Mouse (Mus musculus): ENCODE data around the gene Adarb1. TPM values are rescaled to one million over a fixed set of nuclear protein-coding genes. Genes with fewer than 3 reads are reported as not detected.

Gene Adarb1
- polyA plus RNA-seq (2015; fragmentation: Nextera tagmentation; extraction: Ambion mirVana), result 10.7 and 12.1 TPM in 2 replicates

GRCm38 (mm10) chr10:77418138-77418537 is at the start of gene Adarb1:
TSS of gene Adarb1 (minus strand) at chr10:77418270.
- Histone ChIP-seq H3K4me2 (peak within 1 kb of the TSS; percentile 98), H3K4me1 (replicated peaks) (peaks cover 24% of the 10 kb centered on the region), H3K4me3 (peak within 1 kb of the TSS; percentile 82), H3K9me3 (no peaks in the 10 kb centered on the region), H3K36me3 (no peaks in the 10 kb centered on the region), H3K9ac (peak within 1 kb of the TSS; percentile 88), H3K27me3 (peaks cover 19% of the 10 kb centered on the region), H3K27ac (replicated peaks) (peak within 1 kb of the TSS; percentile 85)
- under 1% methylated on average over 44 of the region's 57 CpGs for WGBS
- peak; percentile 95 for ATAC-seq (ENCODE audit: low read depth)

- no peaks in the 10 kb centered on the region for H3K27me3 ChIP-seq
- no peak overlapping the region for H3K9ac ChIP-seq
- H3K4me3 ChIP-seq, result no peak overlapping the region
- ATAC-seq (ENCODE audit: low read depth), result no peak
- H3K36me3 ChIP-seq, result no peaks in the 10 kb centered on the region
- no peak overlapping the region for H3K27ac ChIP-seq (replicated peaks)
- peaks cover 11% of the 10 kb centered on the region for H3K4me1 ChIP-seq (replicated peaks)
- no peak overlapping the region for H3K4me2 ChIP-seq
- H3K9me3 ChIP-seq, result no peaks in the 10 kb centered on the region
- WGBS, result 85% methylated on average over 6 of the region's 6 CpGs
Measured at GRCm38 (mm10) chr10:77467407-77467806, 49.3 kb upstream of the Adarb1 start.

GRCm38 (mm10) chr10:77465902-77466301 is 47.8 kb upstream of the Adarb1 start:
- H3K9ac ChIP-seq, result no peak overlapping the region
- H3K27me3 ChIP-seq, result no peaks in the 10 kb centered on the region
- peaks cover 11% of the 10 kb centered on the region for H3K4me1 ChIP-seq (replicated peaks)
- no peaks in the 10 kb centered on the region for H3K36me3 ChIP-seq
- no peak overlapping the region for H3K4me3 ChIP-seq
- ATAC-seq (ENCODE audit: low read depth), result no peak
- H3K4me2 ChIP-seq, result no peak overlapping the region
- WGBS, result 92% methylated on average over 5 of the region's 5 CpGs
- H3K27ac ChIP-seq (replicated peaks), result no peak overlapping the region
- H3K9me3 ChIP-seq, result no peaks in the 10 kb centered on the region

- Histone ChIP-seq H3K4me3 (no peak overlapping the region), H3K9me3 (no peaks in the 10 kb centered on the region), H3K9ac (no peak overlapping the region), H3K36me3 (no peaks in the 10 kb centered on the region), H3K27me3 (no peaks in the 10 kb centered on the region), H3K27ac (replicated peaks) (no peak overlapping the region), H3K4me1 (replicated peaks) (peaks cover 11% of the 10 kb centered on the region), H3K4me2 (no peak overlapping the region)
- ATAC-seq (ENCODE audit: low read depth), result peak; percentile 25
- WGBS, result 64% methylated on average over 10 of the region's 10 CpGs
Measured at GRCm38 (mm10) chr10:77464181-77464936, 46.3 kb upstream of the Adarb1 start.

- Histone ChIP-seq H3K27me3 (no peaks in the 10 kb centered on the region), H3K9me3 (no peaks in the 10 kb centered on the region), H3K27ac (replicated peaks) (no peak overlapping the region), H3K36me3 (no peaks in the 10 kb centered on the region), H3K4me2 (no peak overlapping the region), H3K4me3 (no peak overlapping the region), H3K9ac (no peak overlapping the region), H3K4me1 (replicated peaks) (peaks cover 11% of the 10 kb centered on the region)
- WGBS, result 91% methylated on average over 8 of the region's 8 CpGs
- no peak for ATAC-seq (ENCODE audit: low read depth)
Measured at GRCm38 (mm10) chr10:77461161-77461560, 43.1 kb upstream of the Adarb1 start.

- no peak for ATAC-seq (ENCODE audit: low read depth)
- H3K9ac ChIP-seq, result no peak overlapping the region
- peaks cover 2% of the 10 kb centered on the region; the same call in 1 of the 2 replicates for H3K9me3 ChIP-seq
- H3K27ac ChIP-seq (replicated peaks), result no peak overlapping the region
- no peak overlapping the region for H3K4me2 ChIP-seq
- H3K27me3 ChIP-seq, result no peaks in the 10 kb centered on the region
- no peaks in the 10 kb centered on the region for H3K4me1 ChIP-seq (replicated peaks)
- no peak overlapping the region for H3K4me3 ChIP-seq
- 79% methylated on average over 3 of the region's 3 CpGs for WGBS
- H3K36me3 ChIP-seq, result no peaks in the 10 kb centered on the region
Measured at GRCm38 (mm10) chr10:77457701-77458100, 39.6 kb upstream of the Adarb1 start.

GRCm38 (mm10) chr10:77456507-77456906 is 38.4 kb upstream of the Adarb1 start:
- H3K9me3 ChIP-seq, result peaks cover 4% of the 10 kb centered on the region; the same call in 1 of the 2 replicates
- no peak overlapping the region for H3K4me2 ChIP-seq
- no peak for ATAC-seq (ENCODE audit: low read depth)
- no peak overlapping the region for H3K9ac ChIP-seq
- 56% methylated on average over 7 of the region's 7 CpGs for WGBS
- no peak overlapping the region for H3K4me3 ChIP-seq
- H3K27me3 ChIP-seq, result no peaks in the 10 kb centered on the region
- no peak overlapping the region for H3K27ac ChIP-seq (replicated peaks)
- H3K36me3 ChIP-seq, result no peaks in the 10 kb centered on the region
- no peaks in the 10 kb centered on the region for H3K4me1 ChIP-seq (replicated peaks)

- no peak overlapping the region for H3K4me3 ChIP-seq
Measured at GRCm38 (mm10) chr10:77455251-77456010, 37.4 kb upstream of the Adarb1 start.

GRCm38 (mm10) chr10:77454795-77455194 is 36.7 kb upstream of the Adarb1 start:
- H3K9ac ChIP-seq, result no peak overlapping the region

More at GRCm38 (mm10) chr10:77455251-77456010, 37.4 kb upstream of the Adarb1 start:
- H3K9ac ChIP-seq, result no peak overlapping the region
- no peak overlapping the region for H3K27ac ChIP-seq (replicated peaks)
- ATAC-seq (ENCODE audit: low read depth), result no peak
- H3K4me2 ChIP-seq, result no peak overlapping the region
- whole genome bisulfite sequencing, result 88% methylated on average over 14 of the region's 14 CpGs
- no peaks in the 10 kb centered on the region for H3K36me3 ChIP-seq
- no peaks in the 10 kb centered on the region for H3K27me3 ChIP-seq
- H3K9me3 ChIP-seq, result peaks cover 4% of the 10 kb centered on the region; the same call in 1 of the 2 replicates
- H3K4me1 ChIP-seq (replicated peaks), result no peaks in the 10 kb centered on the region

GRCm38 (mm10) chr10:77451822-77452221 is 33.8 kb upstream of the Adarb1 start:
- H3K9me3 ChIP-seq, result peaks cover 4% of the 10 kb centered on the region; the same call in 1 of the 2 replicates
- H3K4me1 ChIP-seq (replicated peaks), result peaks cover 22% of the 10 kb centered on the region; the same call in 1 of the 2 replicates
- no peaks in the 10 kb centered on the region for H3K36me3 ChIP-seq
- ATAC-seq (ENCODE audit: low read depth), result no peak
- WGBS, result 92% methylated on average over 4 of the region's 4 CpGs
- H3K27ac ChIP-seq (replicated peaks), result no peak overlapping the region
- H3K4me2 ChIP-seq, result no peak overlapping the region
- no peaks in the 10 kb centered on the region for H3K27me3 ChIP-seq
- no peak overlapping the region for H3K4me3 ChIP-seq
- H3K9ac ChIP-seq, result no peak overlapping the region

More at GRCm38 (mm10) chr10:77454795-77455194, 36.7 kb upstream of the Adarb1 start:
- no peak overlapping the region for H3K4me2 ChIP-seq
- WGBS, result 80% methylated on average over 6 of the region's 6 CpGs
- peaks cover 4% of the 10 kb centered on the region; the same call in 1 of the 2 replicates for H3K9me3 ChIP-seq
- no peaks in the 10 kb centered on the region for H3K27me3 ChIP-seq
- peaks cover 4% of the 10 kb centered on the region; the same call in 1 of the 2 replicates for H3K4me1 ChIP-seq (replicated peaks)
- H3K27ac ChIP-seq (replicated peaks), result no peak overlapping the region
- H3K4me3 ChIP-seq, result no peak overlapping the region
- no peak for ATAC-seq (ENCODE audit: low read depth)
- no peaks in the 10 kb centered on the region for H3K36me3 ChIP-seq

GRCm38 (mm10) chr10:77450159-77450464 is 32.0 kb upstream of the Adarb1 start:
- H3K9ac ChIP-seq, result no peak overlapping the region
- H3K9me3 ChIP-seq, result peaks cover 7% of the 10 kb centered on the region; the same call in 1 of the 2 replicates
- H3K36me3 ChIP-seq, result no peaks in the 10 kb centered on the region
- no peak overlapping the region for H3K4me2 ChIP-seq
- H3K27me3 ChIP-seq, result no peaks in the 10 kb centered on the region
- ATAC-seq (ENCODE audit: low read depth), result no peak
- no peak overlapping the region for H3K4me3 ChIP-seq
- peaks cover 22% of the 10 kb centered on the region; the same call in 1 of the 2 replicates for H3K4me1 ChIP-seq (replicated peaks)
- no peak overlapping the region for H3K27ac ChIP-seq (replicated peaks)
